Mouse (Mus musculus): Measurements from ENCODE around the gene Gpatch4.
A peak's percentile ranks its signal among the peaks of the same experiment; 100 is the strongest.

Gpatch4 gene

DNA sequence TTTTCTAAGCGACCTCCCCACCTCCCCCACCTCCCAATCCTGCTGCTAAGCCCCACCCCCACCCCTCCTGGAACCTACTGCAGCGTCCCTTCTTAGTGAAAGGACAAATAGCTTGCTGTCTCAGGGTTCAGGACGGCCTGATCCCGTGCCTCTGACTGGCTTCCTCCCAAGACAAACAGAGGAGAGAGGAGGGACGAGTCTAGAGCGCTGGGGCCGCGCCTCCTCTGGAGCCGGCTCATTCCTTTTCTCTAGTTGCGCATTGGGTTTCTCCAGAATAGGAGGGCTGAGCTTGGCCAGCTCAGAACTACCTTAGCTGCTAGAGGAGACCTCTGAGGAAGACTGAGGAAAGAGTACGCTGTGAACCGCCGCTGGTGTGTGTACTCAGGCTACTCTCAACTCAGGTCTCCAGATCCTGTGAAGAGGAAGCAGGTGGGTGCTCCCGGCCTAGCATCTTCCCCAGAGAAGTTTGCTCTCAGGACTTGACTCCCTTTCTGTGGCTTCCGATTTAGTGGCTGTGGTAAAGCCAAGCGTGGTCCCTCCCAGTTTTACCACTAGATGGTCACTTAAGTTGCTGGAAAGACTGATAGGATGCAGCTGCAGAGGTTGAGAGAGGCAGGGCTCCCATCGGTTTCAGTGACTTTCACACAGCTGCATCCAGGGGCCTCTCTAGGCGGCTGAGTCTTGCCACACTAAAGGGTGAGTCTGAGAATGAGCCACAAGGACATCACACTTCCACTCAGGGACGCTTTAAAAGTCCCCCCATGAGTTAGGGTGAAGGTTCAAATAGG is 12.1 kb upstream of the Gpatch4 start:
- no peak for DNase-seq (ENCODE audit: low read depth)

DNA sequence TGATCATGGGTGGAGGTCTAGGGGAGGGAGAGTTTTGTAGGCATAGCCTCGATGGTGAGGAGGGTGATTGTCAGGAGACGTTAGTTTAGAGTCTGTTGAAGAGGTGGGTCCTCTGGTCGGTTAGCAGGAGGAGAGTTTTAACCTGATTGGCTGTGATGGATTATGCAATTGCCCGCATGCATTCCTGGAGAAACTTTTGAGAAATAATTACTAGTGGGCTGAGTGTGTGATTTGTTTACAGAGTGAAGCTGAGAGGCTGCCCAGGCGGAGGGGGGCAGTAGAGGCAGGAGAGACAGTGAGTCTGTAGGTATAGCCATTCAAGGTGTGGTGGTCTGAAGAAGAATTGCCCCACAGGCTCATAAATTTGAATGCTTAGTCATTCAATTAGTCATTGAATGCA is 9.4 kb upstream of the Gpatch4 start:
- DNase-seq (ENCODE audit: low read depth) = no peak

DNA sequence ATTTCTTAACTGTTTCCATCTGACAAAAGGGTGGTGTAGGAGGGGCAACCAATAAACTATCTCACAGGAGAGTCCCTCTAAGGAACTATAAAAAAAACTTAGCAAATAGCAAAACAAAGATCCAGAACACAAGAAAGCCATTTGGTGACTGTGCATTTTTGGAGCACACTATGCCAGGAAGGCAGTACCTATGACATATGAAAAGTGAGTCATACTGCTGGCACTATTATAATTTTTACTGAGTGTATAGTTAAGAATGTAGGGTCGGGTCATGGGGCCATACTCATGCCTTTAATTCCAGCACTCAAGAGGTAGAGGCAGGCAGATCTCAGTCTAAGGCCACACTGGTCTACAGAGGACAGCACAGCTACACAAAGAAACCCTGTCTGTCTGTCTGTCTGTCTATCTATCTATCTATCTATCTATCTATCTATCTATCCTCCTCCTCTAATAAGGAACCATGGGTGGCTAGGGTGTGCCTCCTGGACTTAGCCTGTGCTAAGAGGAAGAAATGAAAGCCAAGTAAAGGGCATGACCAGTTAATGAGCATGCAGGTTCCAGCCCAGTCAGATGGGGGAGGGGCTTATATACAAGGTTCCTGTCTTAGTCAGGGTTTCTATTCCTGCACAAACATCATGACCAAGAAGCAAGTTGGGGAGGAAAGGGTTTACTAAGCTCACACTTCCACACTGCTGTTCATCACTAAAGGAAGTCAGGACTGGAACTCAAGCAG is 7.2 kb upstream of the Gpatch4 start:
- DNase-seq (ENCODE audit: low read depth) = no peak

DNA sequence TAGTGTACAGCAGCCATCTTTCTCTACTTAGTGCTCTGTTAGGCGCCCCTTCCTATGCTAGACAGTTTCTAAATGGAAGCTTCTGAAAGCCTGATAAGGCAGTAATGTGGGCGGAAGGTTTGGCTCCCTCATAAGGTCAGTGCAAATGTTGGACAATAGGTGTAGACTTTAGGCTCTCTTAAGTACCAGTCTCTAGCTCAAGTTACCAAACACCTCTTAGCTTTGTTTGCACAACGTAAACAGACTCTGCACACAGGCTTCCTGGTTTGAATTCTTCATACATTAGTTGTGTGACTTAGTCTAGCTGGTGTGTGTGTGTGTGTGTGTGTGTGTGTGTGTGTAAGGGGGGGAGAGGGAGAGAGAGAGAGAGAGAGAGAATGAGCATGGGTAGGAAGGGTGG is 6.6 kb downstream of the Gpatch4 start:
- no peak for DNase-seq (ENCODE audit: low read depth)

DNA sequence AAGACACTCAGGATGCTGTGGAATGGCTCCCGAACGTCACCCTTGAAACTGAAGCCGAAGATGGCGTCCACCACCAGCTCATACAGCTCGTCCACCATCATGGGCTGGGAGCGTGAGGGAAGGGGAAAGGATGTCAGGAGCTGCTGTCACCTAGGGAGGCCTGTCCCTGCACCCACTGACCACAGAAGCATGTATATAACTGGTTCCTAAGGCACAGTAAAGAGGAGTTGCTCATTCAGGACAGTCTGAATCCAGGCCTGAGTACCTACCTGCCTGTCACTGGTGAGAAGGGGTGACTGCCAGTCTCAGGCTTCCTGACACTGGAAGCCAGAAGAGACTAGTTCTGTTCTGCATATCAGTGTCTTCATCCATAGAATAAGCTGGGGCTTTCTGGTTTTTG is 14.1 kb downstream of the Gpatch4 start:
- DNase-seq (ENCODE audit: low read depth) = no peak

DNA sequence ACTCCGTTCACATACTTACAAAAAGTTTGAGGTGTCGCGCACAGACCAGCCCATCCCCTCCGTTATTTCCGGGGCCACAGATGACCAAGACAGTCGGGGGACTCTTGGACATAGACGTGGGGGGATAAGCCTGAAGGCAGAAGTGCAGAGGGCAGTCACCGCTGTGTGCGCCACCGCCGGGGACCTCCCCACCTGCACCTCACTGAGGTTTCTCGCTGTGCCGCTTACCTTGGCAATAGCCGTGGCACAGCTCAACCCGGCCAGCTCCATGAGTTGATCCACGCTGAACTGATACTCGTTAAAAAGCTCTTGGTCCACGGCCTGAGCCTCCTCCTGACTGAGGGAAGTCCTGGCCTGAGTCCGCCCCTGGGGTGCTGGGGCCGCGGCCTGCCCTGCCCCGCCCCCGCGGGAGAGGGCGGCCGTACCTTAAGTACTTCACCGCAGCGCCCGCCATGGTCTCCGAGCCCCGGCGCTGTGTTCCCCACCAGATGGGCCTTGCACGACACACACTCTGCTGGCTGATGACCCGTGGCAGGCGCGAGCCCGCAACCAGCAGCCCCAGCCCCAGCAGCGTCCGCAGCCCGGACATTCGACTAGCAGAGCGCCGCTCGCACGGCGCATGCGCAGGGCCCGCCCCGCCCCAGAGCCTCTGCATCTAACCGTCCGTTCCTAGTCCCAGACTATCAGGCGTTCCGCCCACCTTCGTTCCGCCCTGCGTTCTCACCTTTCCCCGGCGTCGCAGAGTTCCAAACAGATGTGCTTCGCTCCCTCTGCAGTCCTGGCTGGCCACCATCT is 15.2 kb downstream of the Gpatch4 start, which contains the start of gene Naxe:
Gene Naxe, minus strand, starts transcription at position 594 of the 795 bp plus-strand sequence.
- DNase-seq (ENCODE audit: low read depth) = peak; percentile 79

DNA sequence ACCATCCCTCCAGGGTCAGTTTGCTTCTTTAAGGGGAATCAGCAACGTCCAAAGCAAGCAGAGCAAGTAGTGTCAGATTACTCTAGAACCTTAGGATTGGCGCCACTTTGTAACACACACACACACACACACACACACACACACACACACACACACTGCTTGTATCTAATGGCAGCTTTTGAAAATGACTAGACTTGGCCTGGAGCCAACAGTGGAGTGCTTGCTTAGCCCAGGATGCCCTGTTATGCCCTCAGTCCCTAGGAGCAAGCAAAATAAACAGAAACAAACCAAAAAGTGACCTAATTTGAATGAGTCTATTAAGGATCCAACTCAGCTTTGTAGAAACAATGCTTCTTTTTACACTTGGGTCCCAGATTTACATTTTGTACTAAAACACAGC is 25.5 kb downstream of the Gpatch4 start:
- no peak for DNase-seq (ENCODE audit: low read depth)

DNA sequence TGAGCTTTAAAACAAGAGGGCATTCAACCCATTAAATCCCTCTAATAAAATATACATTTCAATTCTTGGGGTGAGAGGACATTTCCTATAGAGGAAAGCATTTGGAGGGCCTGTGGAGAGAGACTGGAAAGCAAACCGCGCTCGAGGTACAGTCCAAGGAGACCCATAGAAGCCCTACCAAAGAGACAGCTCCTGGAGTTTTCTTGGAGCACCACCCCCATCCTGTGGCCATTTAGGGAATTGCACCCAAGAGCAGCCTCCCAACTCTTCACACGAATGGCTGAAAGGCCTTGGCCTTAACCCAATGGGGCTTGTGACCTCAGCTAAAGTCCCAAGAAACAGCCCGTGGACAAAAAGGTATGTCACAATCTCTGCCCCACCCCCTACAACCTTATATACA is 28.9 kb downstream of the Gpatch4 start:
- peak; percentile 80 for DNase-seq (ENCODE audit: low read depth)

DNA sequence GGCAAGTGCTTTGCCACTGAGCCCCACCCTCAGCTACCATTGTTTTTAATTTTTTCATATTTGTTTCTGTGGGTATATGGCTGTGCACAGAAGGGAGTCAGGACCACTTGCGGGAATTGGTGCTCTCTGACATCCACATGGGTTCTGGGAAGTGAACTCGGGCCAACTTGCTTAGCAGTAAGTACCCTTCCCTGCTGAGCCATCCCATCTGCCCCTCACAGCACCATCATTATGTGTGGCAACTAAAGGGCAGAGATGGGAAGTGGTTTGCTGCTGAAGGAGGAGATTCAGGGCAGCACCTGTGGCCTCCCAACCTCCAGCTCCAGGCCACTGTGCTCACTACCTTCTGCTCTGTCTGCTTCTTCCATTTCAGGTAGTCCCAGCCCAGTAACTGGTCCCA is 30.7 kb downstream of the Gpatch4 start:
- no peak for DNase-seq (ENCODE audit: low read depth)

DNA sequence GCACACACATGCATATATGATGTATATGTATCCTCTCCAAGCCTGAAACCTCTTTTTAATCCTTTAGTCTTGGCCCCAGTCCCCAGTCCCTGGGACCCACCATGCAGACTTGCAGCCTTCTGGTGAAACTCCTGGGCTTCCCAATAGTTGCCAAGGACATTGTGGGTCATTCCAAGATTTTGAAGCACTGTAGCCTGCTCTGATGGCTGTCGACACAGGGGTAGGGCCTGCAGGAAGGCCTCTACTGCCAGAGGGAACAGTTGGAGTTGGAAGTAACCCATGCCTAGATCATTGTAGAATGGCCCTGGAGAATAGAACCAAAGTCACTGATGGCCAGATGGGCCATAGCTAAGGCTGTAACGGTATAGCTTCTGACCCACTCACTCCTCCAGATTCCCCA is 31.4 kb downstream of the Gpatch4 start:
- DNase-seq (ENCODE audit: low read depth) = no peak

DNA sequence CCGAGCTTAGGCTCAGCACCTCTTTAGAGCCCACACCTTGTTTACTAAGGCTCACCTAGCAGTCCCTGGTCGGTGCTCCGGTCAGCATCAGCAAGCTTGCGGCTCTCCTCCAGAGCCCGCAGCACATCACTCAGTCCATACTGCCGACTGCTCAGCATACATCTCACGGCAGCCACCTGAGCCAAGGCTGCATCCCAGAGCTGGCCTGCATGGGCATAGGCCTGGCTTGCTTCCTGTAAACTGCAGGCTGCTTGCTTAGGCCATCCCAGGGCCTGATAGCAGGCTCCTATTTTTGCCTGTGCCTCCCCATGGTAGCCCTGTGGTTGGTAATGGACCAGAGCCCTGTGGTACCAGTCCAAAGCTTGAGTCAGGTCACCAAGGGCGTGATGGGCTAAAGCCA is 31.9 kb downstream of the Gpatch4 start:
- no peak for DNase-seq (ENCODE audit: low read depth)

DNA sequence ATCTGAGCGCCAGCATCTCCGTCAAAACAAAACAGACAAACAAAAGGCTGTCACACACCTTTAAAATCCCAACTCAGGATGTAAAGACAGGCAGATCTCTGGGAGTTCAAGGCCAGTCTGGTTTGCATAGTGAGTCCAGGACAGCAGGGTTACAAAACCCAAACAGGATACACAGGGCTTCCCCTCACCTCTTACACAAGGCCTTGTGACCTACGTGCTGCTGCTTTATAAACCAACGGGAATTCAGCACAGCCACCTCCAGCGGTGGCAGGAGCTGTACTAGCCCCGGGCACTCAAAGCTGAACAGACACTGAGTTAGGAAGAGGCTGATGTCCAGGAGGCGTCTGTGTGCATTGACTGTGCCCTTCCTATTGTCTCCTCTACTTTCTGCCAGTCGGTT is 34.5 kb downstream of the Gpatch4 start:
- no peak for DNase-seq (ENCODE audit: low read depth)

DNA sequence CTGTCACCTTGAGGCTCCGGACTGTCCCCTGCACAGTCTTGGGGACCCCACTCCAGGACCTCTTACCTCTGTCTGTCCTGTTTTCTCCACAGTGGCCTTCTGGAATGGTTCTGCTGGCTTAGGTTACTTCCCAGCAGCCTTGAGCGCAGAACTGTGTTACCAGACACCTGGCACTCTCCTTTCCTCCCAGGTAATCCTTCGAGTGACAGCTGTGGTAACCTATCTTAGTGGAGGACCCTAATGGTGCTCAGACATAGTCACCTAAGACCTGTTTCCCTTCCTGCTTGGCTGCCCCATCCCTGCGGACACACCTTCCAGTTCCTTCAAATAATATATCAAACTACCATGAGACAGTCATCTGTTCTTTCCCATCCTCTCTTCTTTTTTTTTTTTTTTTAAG is 35.3 kb downstream of the Gpatch4 start, which contains the start of gene Ttc24:
Gene Ttc24, minus strand, starts transcription at position 101 of the 400 bp plus-strand sequence.
- DNase-seq (ENCODE audit: low read depth) = no peak

DNA sequence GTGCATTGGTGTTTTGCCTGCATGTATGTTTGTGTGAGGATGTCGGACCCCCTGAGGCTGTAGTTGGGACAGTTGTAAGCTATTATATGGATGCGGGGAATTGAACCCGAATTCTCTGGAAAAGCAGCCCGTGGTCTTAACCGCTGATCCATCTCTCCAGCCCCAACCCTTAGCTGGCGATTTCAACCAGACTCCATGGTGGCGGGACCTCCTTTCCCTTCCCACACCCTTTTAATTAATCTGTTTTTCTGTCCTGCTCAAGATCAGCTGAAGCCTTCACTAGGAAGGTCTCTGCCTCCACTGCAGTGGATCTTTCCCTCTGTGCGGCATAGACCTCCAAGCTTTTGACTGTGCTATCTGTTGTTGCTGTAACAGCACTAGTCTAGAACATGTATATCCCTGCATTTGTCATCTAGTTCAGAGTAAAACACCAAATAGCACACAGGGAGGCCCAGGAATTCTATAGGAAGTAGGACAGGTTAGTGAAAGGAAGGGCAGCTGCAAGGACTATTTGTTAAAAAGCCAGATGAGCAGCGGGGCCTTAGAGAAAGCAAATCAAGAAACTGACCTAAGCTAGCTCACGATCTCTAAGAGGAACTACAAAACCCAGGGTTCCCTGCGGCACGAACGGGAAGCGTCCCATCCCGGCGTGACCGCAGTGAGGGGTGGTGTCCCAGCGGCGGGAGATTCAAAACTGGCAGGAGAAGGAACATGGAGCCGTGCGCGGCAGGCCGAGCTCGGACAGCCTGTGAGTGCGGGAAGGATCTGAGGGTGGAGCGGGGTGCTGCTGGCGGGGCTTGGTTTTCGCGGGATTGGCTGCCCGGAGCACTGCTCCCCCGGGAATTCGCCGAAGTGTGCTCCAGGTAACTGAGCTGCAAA is 38.7 kb downstream of the Gpatch4 start, which contains the start of gene Iqgap3:
Gene Iqgap3, plus strand, starts transcription at position 627 of the 879 bp plus-strand sequence.
- peak; percentile 80 for DNase-seq (ENCODE audit: low read depth)

DNA sequence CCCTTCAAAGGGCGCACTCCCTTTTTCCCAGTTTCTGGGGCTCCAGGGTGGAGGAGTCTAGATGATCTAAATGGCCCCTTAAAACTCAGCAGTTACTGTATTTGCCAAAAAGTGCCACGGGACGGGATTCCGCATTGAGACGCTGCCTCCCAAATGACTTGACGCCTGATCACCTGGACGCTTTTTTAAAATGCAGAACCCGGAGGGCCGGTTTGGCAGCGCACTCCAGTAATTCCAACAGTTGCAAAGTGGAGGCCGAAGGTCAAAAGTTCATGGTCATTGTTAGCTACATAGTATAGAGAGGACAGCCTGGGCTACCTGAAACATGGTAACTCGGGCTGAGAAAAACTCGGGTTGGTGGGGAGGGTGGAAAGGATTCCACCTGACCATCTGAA is 39.3 kb downstream of the Gpatch4 start:
- no peak for DNase-seq (ENCODE audit: low read depth)

DNA sequence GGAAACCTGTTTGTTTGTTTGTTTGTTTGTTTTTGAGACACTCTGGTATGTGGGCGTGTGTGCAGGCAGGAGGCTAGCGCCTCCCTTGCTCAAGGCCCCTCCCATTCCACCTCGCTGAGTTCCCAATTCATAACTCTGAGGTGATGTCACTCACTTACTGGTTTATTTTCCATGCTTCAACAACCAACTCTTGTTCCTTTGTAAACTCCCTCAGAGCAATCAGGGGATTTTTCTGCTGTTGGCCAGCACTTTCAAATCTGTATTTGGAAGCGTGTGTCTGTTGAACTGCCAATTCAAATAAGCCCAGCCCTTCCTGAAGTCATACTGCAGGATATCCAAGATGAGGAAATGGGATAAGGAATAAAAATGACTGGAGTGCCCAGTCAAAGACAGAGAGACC is 39.8 kb downstream of the Gpatch4 start:
- peak; percentile 35 for DNase-seq (ENCODE audit: low read depth)

DNA sequence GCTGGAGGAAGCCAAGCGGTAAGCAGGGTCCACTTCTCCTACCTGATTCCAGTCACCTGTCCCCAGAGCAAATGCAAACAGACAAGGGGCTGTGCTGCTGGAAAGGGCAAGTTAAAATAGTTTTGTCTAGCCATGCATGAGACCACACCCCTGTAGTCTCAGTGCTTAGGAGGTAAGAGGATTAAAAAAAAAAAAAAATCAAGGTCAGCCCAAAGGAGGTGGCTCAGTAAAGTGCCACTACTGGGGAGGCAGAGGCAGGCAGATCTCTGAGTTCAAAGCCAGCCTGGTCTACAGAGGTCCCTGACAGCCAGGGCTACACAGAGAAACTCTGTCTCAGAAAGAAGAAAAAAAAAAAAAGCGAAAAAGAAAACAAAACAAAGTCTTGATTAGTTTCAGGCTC is 41.1 kb downstream of the Gpatch4 start:
- DNase-seq (ENCODE audit: low read depth) = no peak

DNA sequence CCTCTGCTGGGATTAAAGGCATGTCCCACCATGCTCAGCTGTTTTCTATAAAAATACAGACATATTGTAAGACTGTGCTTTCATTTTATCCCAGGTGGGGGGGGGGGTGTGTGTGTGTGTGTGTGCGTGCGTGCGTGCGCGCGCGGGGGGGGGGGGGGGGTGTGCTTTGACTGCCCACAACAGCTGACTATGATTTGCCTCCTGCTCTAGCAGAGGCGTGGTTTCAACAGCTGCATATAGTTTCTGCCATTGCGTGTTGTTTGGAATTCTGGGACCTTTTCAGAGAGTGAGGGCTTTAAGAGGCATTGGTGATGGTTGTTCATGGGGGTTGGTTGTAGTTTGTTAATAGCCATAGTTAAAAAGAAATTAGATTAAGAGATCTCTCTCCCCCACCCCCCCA is 42.6 kb downstream of the Gpatch4 start:
- no peak for DNase-seq (ENCODE audit: low read depth)

DNA sequence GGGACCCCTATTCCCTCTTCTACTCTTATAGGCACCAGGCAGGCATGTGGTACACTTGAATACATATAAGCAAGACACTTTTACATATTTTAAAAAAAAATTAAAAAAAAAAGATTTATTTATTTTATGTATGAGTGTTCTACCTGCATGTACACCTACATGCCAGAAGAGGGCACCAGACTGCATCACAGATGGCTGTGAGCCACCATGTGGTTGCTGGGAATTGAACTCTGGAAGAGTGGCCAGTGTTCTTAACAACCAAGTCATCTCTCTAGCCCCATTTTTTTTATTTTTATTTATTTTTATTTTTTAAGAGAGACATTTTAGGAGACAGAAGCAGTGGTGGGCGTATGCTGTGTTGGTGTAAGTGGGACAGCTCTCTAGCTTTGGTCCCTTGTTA is 44.8 kb downstream of the Gpatch4 start:
- DNase-seq (ENCODE audit: low read depth) = no peak

DNA sequence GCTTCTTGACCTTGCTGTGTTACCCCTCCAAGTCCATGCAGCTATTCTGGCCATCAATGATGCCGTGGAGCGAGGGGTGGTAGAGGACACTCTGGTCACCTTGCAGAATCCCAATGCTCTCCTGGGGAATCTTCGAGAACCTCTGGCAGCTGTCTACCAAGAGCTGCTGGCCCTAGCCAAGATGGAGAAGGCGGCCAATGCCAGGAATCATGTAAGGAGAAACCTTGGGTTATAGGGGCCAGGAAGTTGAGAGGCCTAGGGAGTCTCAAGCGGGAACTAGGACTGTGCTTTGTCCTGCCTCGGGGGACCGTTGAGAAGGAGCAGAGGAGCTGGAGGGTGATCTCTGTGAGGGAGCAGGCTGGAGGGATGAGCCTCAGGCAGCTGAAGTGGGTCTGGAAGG is 47.2 kb downstream of the Gpatch4 start:
- DNase-seq (ENCODE audit: low read depth) = no peak

DNA sequence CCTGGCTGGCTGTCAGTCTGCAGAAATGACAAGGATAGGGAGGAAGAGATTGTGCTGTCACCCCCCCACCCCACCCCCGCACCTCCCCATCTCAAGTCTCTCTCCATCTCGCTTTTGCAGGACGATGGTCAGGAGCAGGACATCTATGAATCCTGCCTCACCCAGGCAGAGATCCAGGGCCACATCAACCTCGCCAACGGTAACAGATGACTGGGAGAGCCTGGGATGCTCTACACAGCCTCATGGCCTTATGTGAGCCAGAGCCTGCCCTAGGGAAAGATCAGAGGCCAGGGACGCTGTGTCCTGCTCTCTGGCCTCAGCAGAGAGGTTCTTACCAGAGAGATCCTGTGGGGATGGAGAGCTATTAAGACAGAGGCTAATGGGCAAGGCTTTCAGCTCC is 47.7 kb downstream of the Gpatch4 start:
- no peak for DNase-seq (ENCODE audit: low read depth)

DNA sequence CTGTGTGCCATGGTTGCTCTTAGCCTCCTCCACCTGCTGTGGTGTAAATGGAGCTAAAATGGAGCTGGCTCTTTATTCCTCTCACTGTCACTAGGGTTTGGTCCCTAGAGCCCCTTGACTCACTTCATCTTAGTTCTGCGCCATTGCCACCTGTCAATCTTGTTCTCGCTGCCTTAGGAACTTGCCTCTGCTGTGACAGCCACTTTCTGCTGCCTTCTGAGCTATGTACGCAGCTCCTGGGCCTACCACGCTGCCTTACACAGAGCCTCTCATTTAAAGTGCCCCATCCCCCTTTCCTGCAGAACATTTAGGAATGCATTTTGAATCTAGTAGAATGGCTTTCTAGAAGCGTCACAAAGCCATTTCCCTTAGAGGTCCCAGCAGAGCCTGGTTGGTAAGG is 51.2 kb downstream of the Gpatch4 start:
- no peak for DNase-seq (ENCODE audit: low read depth)

Measured in c-Kit-positive CD71-negative TER-119-negative erythroid progenitor cells, embryonic 14.5 days (primary cell).